Mouse (Mus musculus): ENCODE data around the gene Il10.

DNA sequence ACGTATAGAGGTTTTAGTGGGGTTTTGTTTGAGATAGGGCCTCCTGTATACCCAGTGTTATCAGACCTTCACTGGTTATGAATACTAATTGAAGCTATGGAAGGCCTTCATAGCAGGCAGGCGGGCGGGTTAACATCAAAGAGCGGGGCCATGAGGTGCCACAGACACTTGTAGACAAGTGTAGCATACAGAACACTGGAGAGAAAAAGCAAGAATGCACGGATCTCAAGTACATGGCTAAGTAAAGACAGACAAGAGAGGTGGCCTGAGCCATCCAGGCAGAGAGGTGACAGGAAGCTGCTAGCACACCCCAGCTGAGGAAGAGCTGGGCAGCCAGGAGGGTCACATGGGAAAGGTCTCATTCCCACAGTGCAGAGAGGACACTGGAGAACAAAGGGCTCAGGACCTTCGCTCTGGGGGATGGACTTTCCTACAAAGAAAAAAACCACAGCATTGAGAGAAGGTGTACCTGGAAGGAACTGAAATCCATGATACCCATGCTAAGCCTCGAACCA, 42.2 kb downstream of the Il10 start:
- TF ChIP-seq GATA1 (IDR thresholded peaks at IDR 0.05; ENCODE audit: low read length) (no peak), TAL1 (IDR thresholded peaks at IDR 0.05; ENCODE audit: low read length) (no peak)

Data from erythroblast, embryonic 14.5 days (primary cell).